Mouse (Mus musculus) thymus, postnatal 10 days (tissue): ENCODE measurements at regions not wholly inside any gene's neighbourhood (a gene's known extent, or its start where the extent isn't known, plus 50 kb on each side); places are given as distances from the start of the nearest gene placed in this dataset.

Experiments used
- DNase-seq, 2 experiments: peaks; one replicate each; pipeline ENCODE4 v3.0.0; 2021; ENCODE audit warnings: low spot score in 2 of 2

- DNase-seq, result no peak
These were observed 332.1 kb upstream of the Nfe2l3 start for GRCm38 (mm10) chr6:51100341-51100740.

DNA sequence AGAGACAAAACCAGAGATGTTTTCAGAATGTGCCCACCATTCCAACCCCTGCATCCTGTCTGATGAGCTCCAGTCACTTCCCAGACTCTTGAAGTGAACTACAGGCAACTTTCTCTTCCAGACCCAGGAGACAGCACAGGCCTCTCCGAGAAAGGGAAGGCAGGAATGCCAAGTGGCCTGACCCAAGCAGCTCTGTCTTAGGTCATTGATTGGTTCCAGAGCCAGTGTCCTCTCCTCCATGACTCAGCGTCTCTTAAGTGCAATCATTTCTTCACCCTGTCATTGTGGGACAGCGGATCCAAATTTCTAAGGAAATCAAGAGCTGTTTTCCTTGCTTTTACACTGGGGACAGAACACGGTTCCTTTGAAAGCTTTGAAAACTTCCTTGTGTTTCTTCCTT is 329.2 kb upstream of the Nfe2l3 start:
- no peak for DNase-seq

- DNase-seq, result no peak
These were observed 328.1 kb upstream of the Nfe2l3 start for GRCm38 (mm10) chr6:51104336-51104735.

DNA sequence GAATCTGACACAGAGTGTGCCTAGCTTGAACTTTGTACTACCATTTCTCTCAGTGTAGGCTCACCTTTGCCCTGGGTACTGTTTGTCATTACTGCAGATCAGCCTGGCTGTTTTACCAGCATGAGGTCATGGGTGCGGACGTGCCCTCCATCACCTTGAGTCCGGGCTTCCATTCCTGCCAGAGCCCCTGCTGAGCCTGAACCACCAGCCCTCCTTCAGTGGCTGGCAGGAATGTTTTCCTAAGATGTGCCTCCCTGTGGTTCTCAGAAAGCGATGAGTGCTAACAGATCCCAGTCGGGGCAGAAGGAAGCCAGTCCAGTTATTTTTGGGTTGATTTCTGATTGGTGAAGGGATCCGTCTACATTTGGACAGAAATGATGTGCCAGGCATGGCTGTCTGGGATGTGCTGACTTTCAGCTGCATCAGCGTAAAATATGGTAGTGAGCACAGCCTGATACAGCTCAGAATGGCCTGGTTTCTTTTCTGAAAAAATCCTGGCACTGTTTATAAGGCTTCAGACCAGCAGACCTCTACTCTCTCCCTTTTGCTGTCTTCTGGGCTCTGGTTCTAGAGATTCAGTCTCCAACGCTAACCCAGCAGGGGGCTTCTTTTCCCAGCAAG is 324.0 kb upstream of the Nfe2l3 start:
- no peak for DNase-seq

GRCm38 (mm10) chr6:51110596-51110995 is 321.9 kb upstream of the Nfe2l3 start:
- DNase-seq, result no peak

GRCm38 (mm10) chr6:51114604-51115333 is 317.7 kb upstream of the Nfe2l3 start:
- DNase-seq, result no peak

DNA sequence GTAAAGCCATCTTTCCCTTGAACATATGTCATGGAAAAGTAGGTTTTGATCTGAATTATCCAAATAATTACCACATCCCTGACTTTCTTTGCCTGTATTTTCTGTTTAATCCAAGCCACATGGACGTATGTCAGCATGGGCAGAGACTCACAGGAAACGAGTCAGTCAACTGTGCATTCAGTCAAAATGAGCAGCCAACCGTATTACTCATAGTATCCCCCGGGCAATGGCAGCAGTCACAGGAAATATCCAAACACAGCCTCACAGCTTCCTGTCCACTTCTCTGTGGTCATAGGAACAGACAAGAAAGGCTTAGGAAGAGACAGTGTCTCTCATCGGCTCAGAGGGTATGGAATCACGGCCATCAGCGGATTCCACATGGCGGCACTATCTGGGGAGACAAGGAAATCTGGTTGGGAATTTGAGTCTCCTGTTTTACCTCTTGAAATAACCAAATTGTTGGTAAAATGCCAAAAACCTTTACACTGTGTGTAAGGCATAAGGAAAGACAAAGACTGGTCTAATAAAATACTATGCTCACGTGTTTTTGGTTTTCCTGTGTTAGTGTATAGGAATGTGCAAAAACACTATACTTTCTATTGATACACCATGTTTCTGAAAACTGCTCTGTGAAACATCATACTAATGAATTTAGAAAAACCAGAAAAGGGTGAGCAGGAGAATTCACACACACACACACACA is 313.5 kb upstream of the Nfe2l3 start:
- DNase-seq, result no peak

DNA sequence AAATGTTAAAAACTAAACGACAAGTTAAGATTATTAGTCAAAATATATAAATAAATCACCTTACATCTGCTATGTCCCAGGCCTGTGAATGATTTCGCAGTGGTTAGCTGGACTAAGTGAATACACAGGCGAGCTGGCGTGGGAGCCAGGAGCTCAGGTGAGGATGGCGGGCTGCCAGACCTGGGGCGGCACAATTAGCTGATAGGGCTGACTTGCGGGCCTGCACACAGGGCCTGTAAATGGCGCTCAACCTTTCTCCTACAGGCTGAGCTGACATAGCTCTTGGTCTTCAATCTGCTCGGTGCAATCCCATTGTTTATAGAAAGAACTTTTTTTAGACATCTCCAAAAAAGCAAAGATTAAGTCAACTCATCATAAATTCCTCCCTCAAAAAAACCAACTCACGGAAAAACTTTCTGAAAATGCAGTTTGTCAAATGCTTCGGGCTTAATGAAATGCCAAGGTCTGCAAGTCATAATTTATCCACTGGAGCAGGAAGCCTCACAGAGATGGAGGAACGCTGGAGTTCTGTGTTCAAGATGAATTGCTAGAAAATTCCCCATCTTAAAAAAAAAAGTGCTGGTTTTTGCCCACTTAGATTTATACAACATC is 312.7 kb upstream of the Nfe2l3 start:
- DNase-seq, result no peak

- no peak for DNase-seq
These were observed 309.5 kb upstream of the Nfe2l3 start for GRCm38 (mm10) chr6:51122941-51123340.

- DNase-seq, result no peak
These were observed 304.6 kb upstream of the Nfe2l3 start for GRCm38 (mm10) chr6:51127851-51128250.

- DNase-seq, result no peak
These were observed 303.4 kb upstream of the Nfe2l3 start for GRCm38 (mm10) chr6:51129096-51129495.

- DNase-seq, result no peak
These were observed 302.9 kb upstream of the Nfe2l3 start for GRCm38 (mm10) chr6:51129591-51129990.

DNA sequence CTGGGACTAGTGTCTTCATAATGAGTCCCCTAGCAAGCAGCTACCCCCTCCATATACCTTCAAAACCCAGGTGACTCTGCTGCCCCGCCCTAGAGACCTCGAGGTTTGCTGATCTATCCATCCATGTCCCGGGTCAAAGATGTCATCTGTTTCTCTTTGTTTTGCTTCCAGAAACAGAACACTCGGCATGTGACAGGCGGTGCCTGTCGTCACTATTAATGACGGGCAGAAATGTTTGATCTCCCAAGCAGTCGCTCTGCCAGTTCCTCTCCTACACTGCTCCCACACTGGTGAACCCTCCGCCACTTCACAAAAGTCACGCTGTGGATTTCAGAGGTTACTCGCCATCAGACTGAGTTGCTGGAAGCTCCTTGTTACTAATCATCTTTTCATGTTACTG is 287.7 kb upstream of the Nfe2l3 start:
- no peak for DNase-seq

GRCm38 (mm10) chr6:51145863-51146262 is 286.6 kb upstream of the Nfe2l3 start:
- DNase-seq, result no peak

- DNase-seq, result no peak
These were observed 283.6 kb upstream of the Nfe2l3 start for GRCm38 (mm10) chr6:51148821-51149220.

- no peak for DNase-seq
These were observed 282.4 kb upstream of the Nfe2l3 start for GRCm38 (mm10) chr6:51150066-51150465.

GRCm38 (mm10) chr6:51150486-51150885 is 282.0 kb upstream of the Nfe2l3 start:
- DNase-seq, result no peak

- DNase-seq, result no peak
These were observed 281.6 kb upstream of the Nfe2l3 start for GRCm38 (mm10) chr6:51150916-51151315.

GRCm38 (mm10) chr6:51156836-51157370 is 275.6 kb upstream of the Nfe2l3 start:
- no peak for DNase-seq

GRCm38 (mm10) chr6:51161149-51161548 is 271.3 kb upstream of the Nfe2l3 start:
- no peak for DNase-seq

DNA sequence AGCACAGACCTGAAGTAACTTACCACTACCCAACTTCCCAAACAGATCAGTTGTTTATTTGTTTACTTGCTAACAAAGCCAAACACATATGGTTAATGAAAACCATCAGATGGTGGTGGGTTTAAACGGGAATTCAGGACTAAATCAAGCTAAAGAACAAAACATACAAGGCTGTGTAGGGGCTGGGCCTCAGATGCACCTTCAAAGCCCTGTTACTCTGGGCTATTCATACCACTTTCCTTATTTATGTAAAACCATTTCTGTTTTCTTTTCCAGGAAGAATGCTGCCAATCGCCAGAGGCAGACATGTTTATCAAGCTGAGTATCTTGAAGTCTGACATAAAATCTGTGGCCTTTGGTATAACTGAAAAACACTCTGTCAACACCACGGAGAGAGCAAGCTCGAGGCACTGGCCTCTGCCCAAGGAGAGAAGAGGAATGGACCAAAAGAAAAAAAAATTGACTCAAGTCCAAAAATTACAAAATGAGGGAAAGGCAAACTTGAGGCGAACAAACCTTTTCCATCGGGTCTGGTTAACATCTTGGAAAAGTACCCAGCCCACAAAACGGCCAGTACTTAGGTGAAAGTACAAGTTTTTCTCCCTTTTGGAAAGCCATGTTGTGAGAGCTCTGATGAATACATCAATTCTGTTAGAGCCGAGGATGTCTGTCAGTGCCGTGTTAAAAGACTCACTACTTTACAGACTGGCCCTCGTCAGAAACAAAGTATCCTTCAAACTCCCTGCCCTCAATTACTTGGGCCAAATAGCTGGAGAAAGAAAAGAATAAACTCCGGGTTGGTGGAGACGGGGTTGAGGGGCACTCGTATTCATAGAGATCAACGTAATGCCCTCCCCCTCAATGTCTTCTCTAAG is 270.0 kb upstream of the Nfe2l3 start:
- DNase-seq, result no peak
